Mouse (Mus musculus): ENCODE data around the gene Fancc.

DNA sequence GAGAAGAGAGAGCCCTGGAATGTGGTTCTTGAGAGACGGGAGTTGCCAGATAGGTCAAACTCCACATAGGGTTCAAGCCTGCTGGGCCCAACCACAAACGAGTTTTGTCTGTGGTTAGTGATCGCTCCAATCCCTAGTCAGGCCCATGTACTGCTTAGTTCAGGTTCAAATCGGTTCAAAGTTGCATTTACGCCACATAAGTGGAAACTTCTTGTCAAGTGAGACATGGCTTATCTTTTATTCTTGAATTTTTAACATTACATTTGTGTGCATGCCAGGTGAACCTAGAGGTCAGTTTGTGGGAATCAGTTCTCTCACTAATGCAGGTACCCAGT lies 65.3 kb downstream of the Fancc start:
- no peak for TF ChIP-seq CTCF (IDR thresholded peaks at IDR 0.05; ENCODE audit: low read depth)
- TF ChIP-seq EP300 (IDR thresholded peaks at IDR 0.05; ENCODE audit: low read depth) = no peak
